In genomic region chr1:184867640-184868120, GRCm38 (mm10) we compare ENCODE assay signal across 27 mouse cellular contexts. TPM values are rescaled to one million over a fixed set of nuclear protein-coding genes. Genes with fewer than 3 reads are reported as not detected.
DNase-seq lines count a peak whose midpoint lies in the region; ATAC-seq and TF ChIP-seq lines count a peak whose summit lies in the region.
"Had no signal": no experiment of that assay in that cellular context is flagged by ENCODE, and none has a peak within 500 bp of the region (broad histone marks: within the 10 kb centered on the region; RNA-seq: fewer than 3 reads in every experiment).

No protein-coding gene starts in this region.

- H3K4me1 ChIP-seq in embryonic facial prominence, embryonic 13.5 days: peaks cover 28% of the 10 kb centered on the region
- H3K4me1 ChIP-seq in embryonic facial prominence, embryonic 10.5 days: peaks cover 36% of the 10 kb centered on the region
- peaks cover 47% of the 10 kb centered on the region for H3K4me1 ChIP-seq in liver, adult 2 months (ENCODE audit: control insufficient read depth, insufficient read depth, low read length)
- H3K4me1 ChIP-seq in liver, embryonic 14.5 days (replicated peaks; ENCODE audit: control insufficient read depth in 2 of 2, insufficient read depth in 2 of 2, low read length in 1 of 2): peaks cover 0 to 19% of the 10 kb centered on the region in 2 experiments; a peak in 2 of 4 replicates
- peaks cover 7% of the 10 kb centered on the region for H3K4me1 ChIP-seq in stomach, postnatal 0 days (replicated peaks; ENCODE audit: control insufficient read depth, insufficient read depth)

- TF ChIP-seq CTCF in liver, adult 2 months (IDR thresholded peaks at IDR 0.05; ENCODE audit: low read depth, low read length): 0 out of 2 replicates have a peak, but pooled peaks have one; percentile 6
- TF ChIP-seq CTCF in liver, embryonic 14.5 days (IDR thresholded peaks at IDR 0.05; ENCODE audit: low read depth): no peak
- TF ChIP-seq CTCF in stomach, postnatal 0 days (IDR thresholded peaks at IDR 0.05; ENCODE audit: low read depth): 0 out of 2 replicates have a peak, but pooled peaks have one; percentile 13
- TF ChIP-seq CTCF in layer of hippocampus, adult 2 months (conservative IDR thresholded peaks at IDR 0.05): no peak

- 73% methylated on average over 3 of the region's 3 CpGs for WGBS in embryonic facial prominence, embryonic 13.5 days
- 76% methylated on average over 3 of the region's 3 CpGs for WGBS in embryonic facial prominence, embryonic 10.5 days
- 27% methylated on average over 3 of the region's 3 CpGs for WGBS in liver, adult 2 months
- 40% methylated on average over 3 of the region's 3 CpGs for WGBS in liver, embryonic 14.5 days (ENCODE audit: insufficient replicate concordance)
- WGBS in stomach, postnatal 0 days: 68% methylated on average over 3 of the region's 3 CpGs

- no peaks in the 10 kb centered on the region for H3K27me3 ChIP-seq in embryonic facial prominence, embryonic 13.5 days
- no peaks in the 10 kb centered on the region; the same call in 1 of the 2 replicates for H3K27me3 ChIP-seq in embryonic facial prominence, embryonic 10.5 days (replicated peaks; ENCODE audit: low read depth, poor library complexity, severe bottlenecking)
- H3K27me3 ChIP-seq in liver, adult 2 months (ENCODE audit: control insufficient read depth, insufficient read depth, low read length): no peaks in the 10 kb centered on the region
- H3K27me3 ChIP-seq in liver, embryonic 14.5 days (ENCODE audit: control insufficient read depth, insufficient read depth, low read length): no peaks in the 10 kb centered on the region
- H3K27me3 ChIP-seq in stomach, postnatal 0 days (ENCODE audit: control insufficient read depth, insufficient read depth, low read length): no peaks in the 10 kb centered on the region
- H3K27me3 ChIP-seq: embryonic facial prominence, embryonic 12.5 days had no signal

- TF ChIP-seq POLR2A in liver, adult 2 months (IDR thresholded peaks at IDR 0.05; ENCODE audit: extremely low read depth, insufficient read depth, low read length): no peak

- no peak overlapping the region for H3K4me3 ChIP-seq in embryonic facial prominence, embryonic 13.5 days
- no peak overlapping the region for H3K4me3 ChIP-seq in embryonic facial prominence, embryonic 10.5 days
- no peak overlapping the region for H3K4me3 ChIP-seq in liver, adult 2 months (ENCODE audit: insufficient read depth, low read depth, low read length)
- H3K4me3 ChIP-seq in liver, embryonic 14.5 days (ENCODE audit: insufficient read depth in 1 of 2, low read depth in 2 of 2, low read length in 2 of 2): no peak overlapping the region
- H3K4me3 ChIP-seq in stomach, postnatal 0 days (ENCODE audit: low read depth, low read length): no peak overlapping the region
- no peak overlapping the region for H3K4me3 ChIP-seq in layer of hippocampus, adult 2 months
- H3K4me3 ChIP-seq: embryonic facial prominence, embryonic 12.5 days; forebrain, embryonic 13.5 days; gastrocnemius, adult 2 months; heart, embryonic 10.5 days; hindbrain, embryonic 13.5 days had no signal

- H3K27ac ChIP-seq in embryonic facial prominence, embryonic 13.5 days: peak overlapping the region; percentile 28; the same call in 1 of the 2 replicates
- no peak overlapping the region for H3K27ac ChIP-seq in embryonic facial prominence, embryonic 10.5 days (replicated peaks)
- peak overlapping the region; percentile 74 for H3K27ac ChIP-seq in liver, adult 2 months (replicated peaks; ENCODE audit: insufficient read depth, low read depth, low read length)
- no peak overlapping the region for H3K27ac ChIP-seq in liver, embryonic 14.5 days
- H3K27ac ChIP-seq in stomach, postnatal 0 days (replicated peaks): no peak overlapping the region
- no peak overlapping the region for H3K27ac ChIP-seq in layer of hippocampus, adult 2 months
- H3K27ac ChIP-seq: embryonic facial prominence, embryonic 12.5 days; forebrain, embryonic 13.5 days; gastrocnemius, adult 2 months; heart, embryonic 10.5 days; hindbrain, embryonic 13.5 days had no signal

- H3K4me2 ChIP-seq in embryonic facial prominence, embryonic 13.5 days: no peak overlapping the region
- H3K4me2 ChIP-seq in liver, embryonic 14.5 days (ENCODE audit: low read depth): no peak overlapping the region
- no peak overlapping the region for H3K4me2 ChIP-seq in stomach, postnatal 0 days (replicated peaks; ENCODE audit: low read depth)
- H3K4me2 ChIP-seq: embryonic facial prominence, embryonic 12.5 days; forebrain, embryonic 13.5 days; hindbrain, embryonic 13.5 days had no signal

- H3K9me3 ChIP-seq in embryonic facial prominence, embryonic 13.5 days: no peaks in the 10 kb centered on the region
- H3K9me3 ChIP-seq in embryonic facial prominence, embryonic 10.5 days: no peaks in the 10 kb centered on the region
- H3K9me3 ChIP-seq in liver, embryonic 14.5 days (ENCODE audit: control insufficient read depth, low read length): no peaks in the 10 kb centered on the region
- no peaks in the 10 kb centered on the region for H3K9me3 ChIP-seq in stomach, postnatal 0 days (ENCODE audit: control insufficient read depth, low read length)
- H3K9me3 ChIP-seq: embryonic facial prominence, embryonic 12.5 days; forebrain, embryonic 13.5 days; G1E; heart, embryonic 10.5 days; hindbrain, embryonic 13.5 days had no signal

- no peaks in the 10 kb centered on the region for H3K79me2 ChIP-seq in liver, adult 2 months (ENCODE audit: control insufficient read depth, insufficient read depth, low read length)

- H3K9ac ChIP-seq in embryonic facial prominence, embryonic 13.5 days: no peak overlapping the region
- H3K9ac ChIP-seq in liver, adult 2 months (ENCODE audit: low read depth, low read length): peak overlapping the region; percentile 25; the same call in 1 of the 2 replicates
- H3K9ac ChIP-seq in liver, embryonic 14.5 days (replicated peaks): no peak overlapping the region
- H3K9ac ChIP-seq in stomach, postnatal 0 days (ENCODE audit: low read length): no peak overlapping the region
- H3K9ac ChIP-seq: embryonic facial prominence, embryonic 12.5 days; forebrain, embryonic 13.5 days; forebrain, postnatal 0 days; hindbrain, embryonic 13.5 days had no signal

- ATAC-seq in embryonic facial prominence, embryonic 13.5 days (ENCODE audit: insufficient number of reproducible peaks, insufficient read depth, low FRiP score, low TSS enrichment, low read depth): no peak
- peak; percentile 11; the same call in 1 of the 2 replicates for ATAC-seq in liver, embryonic 14.5 days (ENCODE audit: insufficient read depth)
- no peak for ATAC-seq in stomach, postnatal 0 days (ENCODE audit: low FRiP score, low TSS enrichment)
- ATAC-seq: CD4-positive, CD25-positive, alpha-beta regulatory T cell, adult 4 months; forebrain, embryonic 13.5 days; forebrain, postnatal 0 days had no signal

- no peaks in the 10 kb centered on the region for H3K36me3 ChIP-seq in embryonic facial prominence, embryonic 13.5 days
- H3K36me3 ChIP-seq in embryonic facial prominence, embryonic 10.5 days (replicated peaks): no peaks in the 10 kb centered on the region
- no peaks in the 10 kb centered on the region for H3K36me3 ChIP-seq in liver, adult 2 months (ENCODE audit: control insufficient read depth, insufficient read depth, low read length)
- no peaks in the 10 kb centered on the region for H3K36me3 ChIP-seq in liver, embryonic 14.5 days (replicated peaks; ENCODE audit: control insufficient read depth, insufficient read depth, low read depth)
- no peaks in the 10 kb centered on the region for H3K36me3 ChIP-seq in stomach, postnatal 0 days (ENCODE audit: control insufficient read depth, insufficient read depth, low read length)
- H3K36me3 ChIP-seq: embryonic facial prominence, embryonic 12.5 days; G1E; heart, embryonic 10.5 days; hindbrain, embryonic 13.5 days had no signal

- no peak for DNase-seq in embryonic facial prominence, embryonic 10.5 days (ENCODE audit: low spot score)
- peak; percentile 95 for DNase-seq in liver, adult 2 months (ENCODE audit: extremely low read depth, low read depth, low spot score)
- DNase-seq in liver: no peak
- no peak for DNase-seq in liver, embryonic 14.5 days (ENCODE audit: low read depth in 3 of 3, low spot score in 3 of 3)
- no peak for DNase-seq in stomach, postnatal 0 days (ENCODE audit: low spot score)
- no peak for DNase-seq in layer of hippocampus, adult 2 months (ENCODE audit: low spot score in 2 of 2)
- DNase-seq in layer of hippocampus, adult 9-10 months (ENCODE audit: low spot score): no peak
- DNase-seq: adrenal gland, adult 8-10 months; B cell, adult 2 months; cerebellum, adult 11 months; cerebellum, adult 8-10 months; cerebellum, postnatal 14 days; embryo, embryonic 11 days; forebrain, postnatal 0 days; gastrocnemius, adult 2 months; heart, adult 18-20 months; heart, postnatal 10 days; heart, postnatal 4 days had no signal

- TF ChIP-seq EP300 in liver, embryonic 14.5 days (IDR thresholded peaks at IDR 0.05; ENCODE audit: low read depth): no peak
- TF ChIP-seq EP300 in stomach, postnatal 0 days (optimal IDR thresholded peaks at IDR 0.05): no peak

RNA-seq across cellular contexts. Expression of gene C130074G19Rik, which starts 15.3 kb away (rescaled TPM):
- 1.4 and 1.6 TPM in 2 replicates for polyA plus RNA-seq in embryonic facial prominence, embryonic 13.5 days (2015; fragmentation: Nextera tagmentation; extraction: Ambion mirVana)
- polyA plus RNA-seq in embryonic facial prominence, embryonic 10.5 days (2016; fragmentation: Nextera tagmentation; extraction: Ambion mirVana): 0.49 and 0.64 TPM in 2 replicates
- 84.6 and 88.6 TPM in 2 replicates for total RNA-seq in liver, adult 2 months (2014; rRNA removed)
- polyA plus RNA-seq in liver, adult 2 months (2012; rRNA removed): 56.3 and 68.3 TPM in 2 replicates
- polyA plus RNA-seq in liver, embryonic 14.5 days (2012; rRNA removed): 5.4 and 7.4 TPM in 2 replicates
- 1.1 and 1.3 TPM in 2 replicates for polyA plus RNA-seq in liver, embryonic 14.5 days (2014; fragmentation: Nextera tagmentation; extraction: Ambion mirVana)
- polyA plus RNA-seq in stomach, postnatal 0 days (2015; fragmentation: Nextera tagmentation; extraction: Ambion mirVana): 1.9 TPM in 2 replicates
- 1 to 10 TPM; 7.1 to 8.3 TPM for total RNA-seq in layer of hippocampus, adult 2 months (2021)
- total RNA-seq: common myeloid progenitor, adult 5-6 weeks; G1E had no signal
- polyA plus RNA-seq: CD4-positive, CD25-positive, alpha-beta regulatory T cell, adult 4 months; G1E had no signal

RNA-seq across cellular contexts. Expression of gene Marc2, which starts 21.4 kb away (rescaled TPM):
- 164 and 216 TPM in 2 replicates for polyA plus RNA-seq in embryonic facial prominence, embryonic 13.5 days (2015; fragmentation: Nextera tagmentation; extraction: Ambion mirVana)
- polyA plus RNA-seq in embryonic facial prominence, embryonic 10.5 days (2016; fragmentation: Nextera tagmentation; extraction: Ambion mirVana): 78.9 and 82.0 TPM in 2 replicates
- 563 and 653 TPM in 2 replicates for total RNA-seq in liver, adult 2 months (2014; rRNA removed)
- polyA plus RNA-seq in liver, adult 2 months (2012; rRNA removed): 365 and 397 TPM in 2 replicates
- 53.3 and 58.6 TPM in 2 replicates for polyA plus RNA-seq in liver, embryonic 14.5 days (2012; rRNA removed)
- 227 TPM in 2 replicates for polyA plus RNA-seq in liver, embryonic 14.5 days (2014; fragmentation: Nextera tagmentation; extraction: Ambion mirVana)
- 197 and 217 TPM in 2 replicates for polyA plus RNA-seq in stomach, postnatal 0 days (2015; fragmentation: Nextera tagmentation; extraction: Ambion mirVana)
- total RNA-seq in layer of hippocampus, adult 2 months (2021): 100 to 1,000 TPM; 103 to 120 TPM

RNA-seq across cellular contexts. Expression of gene Marc1, which starts 56.6 kb away (rescaled TPM):
- polyA plus RNA-seq in embryonic facial prominence, embryonic 13.5 days (2015; fragmentation: Nextera tagmentation; extraction: Ambion mirVana): 0.36 TPM in 1 of 2 replicates, not detected in the other
- 0.07 TPM in 1 of 2 replicates, not detected in the other for polyA plus RNA-seq in embryonic facial prominence, embryonic 10.5 days (2016; fragmentation: Nextera tagmentation; extraction: Ambion mirVana)
- 345 and 386 TPM in 2 replicates for total RNA-seq in liver, adult 2 months (2014; rRNA removed)
- 395 and 462 TPM in 2 replicates for polyA plus RNA-seq in liver, adult 2 months (2012; rRNA removed)
- 10.2 and 10.3 TPM in 2 replicates for polyA plus RNA-seq in liver, embryonic 14.5 days (2012; rRNA removed)
- 22.6 and 28.6 TPM in 2 replicates for polyA plus RNA-seq in liver, embryonic 14.5 days (2014; fragmentation: Nextera tagmentation; extraction: Ambion mirVana)
- 0.32 and 0.65 TPM in 2 replicates for polyA plus RNA-seq in stomach, postnatal 0 days (2015; fragmentation: Nextera tagmentation; extraction: Ambion mirVana)
- total RNA-seq in layer of hippocampus, adult 2 months (2021): under 1 TPM in 1 of 2 experiments, not detected in 1; 0.28 TPM
- total RNA-seq: common myeloid progenitor, adult 5-6 weeks; G1E; gastrocnemius, adult 2 months; heart, postnatal 10 days had no signal
- polyA plus RNA-seq: embryonic facial prominence, embryonic 12.5 days; G1E; heart, embryonic 14.5 days had no signal

Comparison
In these comparisons a context has a peak if more than half of its experiments do, and no peak if none do; other contexts are left out.
1. H3K27ac ChIP-seq: peak in embryonic facial prominence, embryonic 13.5 days (single experiment) and liver, adult 2 months (single experiment); none in embryonic facial prominence, embryonic 10.5 days (single experiment), liver, embryonic 14.5 days (single experiment), stomach, postnatal 0 days (single experiment) and layer of hippocampus, adult 2 months (single experiment).
2. CTCF ChIP-seq: peak in liver, adult 2 months (single experiment) and stomach, postnatal 0 days (single experiment); none in liver, embryonic 14.5 days (single experiment) and layer of hippocampus, adult 2 months (single experiment).
3. RNA of gene Marc1, which starts 56.6 kb away (polyA plus RNA-seq): 395 to 462 TPM in liver, adult 2 months; 10.2 to 28.6 TPM in liver, embryonic 14.5 days, 0.32 to 0.65 TPM in stomach, postnatal 0 days, 0.07 TPM in embryonic facial prominence, embryonic 10.5 days and 0.36 TPM in embryonic facial prominence, embryonic 13.5 days; every median in the first group is over 10 times any median in the second.